Mouse (Mus musculus) hindbrain, embryonic 16.5 days (tissue): ENCODE results near the gene Dyrk2. TPM values are rescaled to one million over a fixed set of nuclear protein-coding genes. Genes with fewer than 3 reads are reported as not detected.
A peak's percentile ranks its signal among the peaks of the same experiment; 100 is the strongest.

Experiments used
- ATAC-seq: fragments of 200-750 bp; cut with Nextera tagmentation; 2 replicates; pipeline ENCODE4 v1.8.0; 2017; ENCODE audit warnings: moderate TSS enrichment, moderate library complexity
- H3K27ac ChIP-seq: fragments of 300-500 bp; sonication (generic); 2 replicates; pipeline ENCODE4 v1.5.1; 2014; ENCODE audit warnings: low read depth, mild to moderate bottlenecking, control low read depth, low read length, moderate library complexity
- H3K27me3 ChIP-seq: fragments of 300-500 bp; sonication (generic); replicated peaks from 2 replicates; pipeline ENCODE4 v1.6.1; 2014; ENCODE audit warnings: low read length; ENCODE audit not compliant: control insufficient read depth, insufficient read depth
- H3K36me3 ChIP-seq: fragments of 300-500 bp; sonication (generic); 2 replicates; pipeline ENCODE4 v1.6.1; 2014; ENCODE audit warnings: mild to moderate bottlenecking, low read length, moderate library complexity, mixed read lengths; ENCODE audit not compliant: control insufficient read depth, insufficient read depth
- H3K4me1 ChIP-seq: fragments of 300-500 bp; sonication (generic); 2 replicates; pipeline ENCODE4 v1.6.1; 2014; ENCODE audit warnings: low read depth, low read length; ENCODE audit not compliant: control insufficient read depth, insufficient read depth
- H3K4me2 ChIP-seq: fragments of 300-500 bp; sonication (generic); 2 replicates; pipeline ENCODE4 v1.6.1; 2014; ENCODE audit warnings: mild to moderate bottlenecking, low read length, control low read depth, moderate library complexity
- H3K4me3 ChIP-seq: fragments of 300-500 bp; sonication (generic); 2 replicates; pipeline ENCODE4 v1.5.1; 2014; ENCODE audit warnings: mild to moderate bottlenecking, low read length, control low read depth, moderate library complexity
- H3K9ac ChIP-seq: fragments of 300-500 bp; sonication (generic); 2 replicates; pipeline ENCODE4 v1.6.1; 2014; ENCODE audit warnings: low read depth, mild to moderate bottlenecking, control low read depth, low read length, moderate library complexity
- H3K9me3 ChIP-seq: fragments of 300-500 bp; sonication (generic); 2 replicates; pipeline ENCODE4 v1.6.1; 2014; ENCODE audit warnings: mild to moderate bottlenecking, low read length, moderate library complexity; ENCODE audit not compliant: control insufficient read depth
- WGBS: fragments of 180-500 bp; shearing (Covaris S2); extraction: QIAGEN DNeasy Blood & Tissue Kit; methylation state at CpG from one replicate; pipeline ENCODE4 v1.1.7; 2014; 5-methylcytosine and 5-hydroxymethylcytosine counted together
- polyA plus RNA-seq: library from polyadenylated mRNA; unstranded; fragments of >200 nt; fragmentation: Nextera tagmentation; extraction: Ambion mirVana; gene quantifications from 2 replicates; pipeline ENCODE4 v1.2.1, GENCODE M21; 2015

Gene Dyrk2
- polyA plus RNA-seq, 1 experiment from 2014 or later = 10.1 TPM

DNA sequence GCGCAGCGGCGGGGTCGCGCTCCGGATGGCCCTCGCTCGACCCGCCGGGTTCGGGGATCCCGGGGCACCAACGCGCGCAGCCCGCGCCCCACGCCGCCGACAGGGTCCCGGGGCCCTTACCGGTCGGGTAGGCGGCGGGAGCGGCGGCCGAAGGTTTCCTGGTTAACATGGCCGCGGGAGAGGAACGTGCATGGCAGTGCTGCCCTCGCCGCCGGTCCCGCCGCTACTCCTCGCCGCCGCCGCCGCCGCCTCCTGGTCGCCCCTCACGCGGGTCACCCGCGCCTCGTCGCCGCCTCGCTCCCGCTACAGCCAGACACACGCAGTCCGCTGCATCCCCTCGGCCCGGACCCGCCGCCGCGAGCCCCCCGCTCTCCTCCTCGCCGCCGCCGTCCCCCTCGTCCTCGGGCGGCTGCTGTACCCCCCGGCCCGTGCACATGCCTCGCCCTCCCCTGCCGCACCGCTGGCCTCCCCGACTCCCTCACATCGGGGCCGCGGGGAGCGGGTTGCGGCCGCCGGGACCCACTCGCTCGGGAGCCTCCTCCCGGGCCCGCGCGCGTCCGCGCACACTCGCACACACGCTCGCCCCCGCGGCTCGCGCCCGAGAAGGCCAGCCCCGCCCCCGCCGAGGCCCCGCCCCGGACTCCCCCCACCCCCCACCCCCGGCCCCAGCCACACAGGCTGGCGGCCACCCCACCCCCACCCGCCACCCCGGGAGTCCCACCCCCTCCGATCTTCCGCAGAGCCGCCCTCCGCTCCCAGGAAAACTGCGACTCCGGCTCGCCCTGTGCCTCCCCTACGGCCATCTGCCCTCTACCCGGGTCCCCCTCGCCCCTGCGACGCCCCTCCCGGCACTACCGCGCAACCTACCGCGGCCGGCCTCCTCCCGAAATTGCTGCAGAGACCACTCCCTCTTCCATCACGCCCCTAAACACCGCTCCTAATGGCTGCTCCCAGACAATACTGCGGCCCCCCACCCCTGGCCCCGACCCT lies 1.1 kb downstream of the Dyrk2 start:
- Histone ChIP-seq H3K27ac (peak overlapping the region; percentile 97), H3K9ac (peak overlapping the region; percentile 99), H3K4me2 (peak overlapping the region; percentile 74), H3K4me3 (peak overlapping the region; percentile 69), H3K36me3 (no peaks in the 10 kb centered on the region), H3K4me1 (peaks cover 27% of the 10 kb centered on the region), H3K9me3 (no peaks in the 10 kb centered on the region), H3K27me3 (no peaks in the 10 kb centered on the region)
- peak; percentile 90 for ATAC-seq
- under 1% methylated on average over 46 of the region's 130 CpGs for WGBS

DNA sequence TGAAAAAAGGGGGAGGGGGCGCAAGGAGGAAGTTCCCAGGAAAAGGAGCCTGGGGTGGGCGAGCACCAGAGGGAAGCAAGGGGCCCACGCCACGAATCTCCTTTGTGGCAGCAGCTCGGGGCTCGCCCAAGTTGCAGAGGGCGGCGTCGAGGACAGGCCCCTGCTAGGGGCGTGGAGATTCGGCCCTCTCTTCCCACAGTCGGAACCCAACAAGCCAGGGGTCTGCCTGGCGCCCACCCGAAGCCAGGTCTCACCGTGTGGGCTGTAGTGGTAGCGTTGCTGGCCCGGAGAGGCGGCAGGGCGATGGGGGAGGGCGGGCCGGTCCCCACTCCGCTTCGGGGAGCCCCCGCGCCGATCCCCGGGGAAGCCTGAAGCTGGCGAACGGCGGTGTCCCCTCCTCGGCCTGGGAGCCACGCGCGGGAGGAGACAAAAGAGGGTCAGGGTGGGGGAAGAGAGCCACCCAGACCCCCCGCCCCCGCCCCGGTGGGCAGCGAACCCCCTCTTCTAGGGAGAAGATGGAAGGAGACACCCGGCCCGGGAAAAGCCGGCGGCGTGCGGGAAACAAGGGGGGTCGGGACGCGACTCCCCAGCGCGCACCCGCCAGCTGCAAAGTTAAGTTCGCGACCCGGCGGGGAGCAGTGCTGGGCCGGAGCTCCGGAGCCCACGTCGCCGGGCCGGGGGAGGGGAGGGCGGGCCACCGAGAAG lies 2.0 kb downstream of the Dyrk2 start:
- under 1% methylated on average over 54 of the region's 62 CpGs for WGBS
- H3K9me3 ChIP-seq = no peaks in the 10 kb centered on the region
- H3K9ac ChIP-seq = peak overlapping the region; percentile 99
- peak; percentile 18 for ATAC-seq
- peak overlapping the region; percentile 60 for H3K4me2 ChIP-seq
- peaks cover 27% of the 10 kb centered on the region for H3K4me1 ChIP-seq
- H3K4me3 ChIP-seq = peak overlapping the region; percentile 69
- no peaks in the 10 kb centered on the region for H3K27me3 ChIP-seq
- peak overlapping the region; percentile 97 for H3K27ac ChIP-seq
- no peaks in the 10 kb centered on the region for H3K36me3 ChIP-seq

DNA sequence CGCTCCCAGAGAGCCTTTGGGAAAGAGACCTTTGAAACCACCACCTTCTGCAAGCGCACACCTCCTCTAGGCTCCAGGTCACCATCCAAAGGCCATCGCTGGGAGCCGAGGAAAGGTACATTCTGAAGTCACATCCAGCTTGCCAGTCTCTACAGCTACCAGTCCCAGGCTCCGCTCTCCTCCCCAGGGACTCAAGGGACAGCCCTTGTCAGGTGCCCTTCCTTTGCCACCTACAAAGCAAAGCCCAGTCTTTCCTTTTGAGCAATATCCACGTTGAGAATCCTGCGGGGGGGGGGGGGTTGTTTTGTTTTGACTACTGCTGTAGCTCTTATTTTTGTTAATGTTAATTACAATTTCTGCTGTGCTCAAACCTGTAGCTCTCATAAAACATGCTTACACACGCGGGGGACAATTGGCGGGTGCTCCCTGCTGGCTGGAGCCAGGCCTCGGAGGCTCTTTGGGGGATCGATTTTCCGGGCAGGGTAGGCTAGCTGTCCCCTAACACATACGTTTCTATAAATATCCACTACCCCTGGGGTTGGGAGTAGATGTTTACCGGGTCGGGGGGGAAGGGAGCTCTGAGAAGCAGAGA lies 2.6 kb downstream of the Dyrk2 start:
- Histone ChIP-seq H3K4me1 (peaks cover 27% of the 10 kb centered on the region), H3K4me3 (peak overlapping the region; percentile 69), H3K9me3 (no peaks in the 10 kb centered on the region), H3K27ac (peak overlapping the region; percentile 97), H3K36me3 (no peaks in the 10 kb centered on the region), H3K27me3 (no peaks in the 10 kb centered on the region), H3K9ac (peak overlapping the region; percentile 99), H3K4me2 (peak overlapping the region; percentile 60)
- 9% methylated on average over 16 of the region's 16 CpGs for WGBS
- ATAC-seq = peak; percentile 3; the same call in 1 of the 2 replicates

DNA sequence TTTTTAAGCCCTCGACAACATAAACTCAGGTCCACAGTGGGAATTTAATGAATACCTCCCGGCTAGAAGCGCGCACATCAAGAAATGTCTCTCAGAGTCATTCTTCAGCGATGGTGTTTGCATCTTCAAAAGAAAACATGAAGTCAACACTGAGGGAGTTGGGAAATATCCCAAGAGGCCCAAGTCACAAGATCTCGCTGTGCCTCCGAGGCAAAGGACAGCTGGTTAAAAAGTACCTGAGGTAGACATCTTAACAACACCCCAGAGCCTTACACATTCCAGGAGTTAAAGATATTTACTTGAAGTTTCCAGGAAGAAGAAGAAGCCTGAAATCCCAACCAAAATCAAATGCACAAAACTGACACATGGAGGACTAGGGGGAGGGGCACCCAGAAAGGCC lies 5.0 kb downstream of the Dyrk2 start:
- H3K27me3 ChIP-seq = no peaks in the 10 kb centered on the region
- H3K4me1 ChIP-seq = peaks cover 19% of the 10 kb centered on the region
- peaks cover 13% of the 10 kb centered on the region for H3K9me3 ChIP-seq
- peaks cover 16% of the 10 kb centered on the region for H3K36me3 ChIP-seq
- no peak overlapping the region for H3K4me3 ChIP-seq
- no peak overlapping the region for H3K27ac ChIP-seq
- H3K4me2 ChIP-seq = no peak overlapping the region
- no peak for ATAC-seq
- H3K9ac ChIP-seq = no peak overlapping the region
- 92% methylated on average over 7 of the region's 7 CpGs for WGBS

DNA sequence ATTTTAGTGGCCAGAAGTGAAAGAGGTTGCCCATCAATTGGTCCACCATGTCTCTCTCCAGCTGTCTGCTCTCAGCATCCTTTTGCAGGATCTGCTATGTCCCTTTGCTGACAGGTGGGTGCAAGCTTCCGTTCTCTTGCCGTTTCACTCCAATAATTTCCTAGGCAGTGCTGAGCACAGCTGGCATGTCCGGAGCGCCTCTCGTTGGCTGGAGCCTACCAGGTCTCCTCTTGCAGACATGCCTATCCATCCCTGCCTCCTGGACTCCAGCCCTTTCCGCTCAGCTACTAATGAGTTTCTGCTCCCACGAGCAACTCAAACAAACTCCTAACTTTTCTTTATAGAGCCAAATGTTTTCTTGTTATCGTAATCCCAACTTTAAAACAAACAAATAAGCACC lies 6.4 kb downstream of the Dyrk2 start:
- no peak for ATAC-seq
- H3K27me3 ChIP-seq = no peaks in the 10 kb centered on the region
- H3K9ac ChIP-seq = no peak overlapping the region
- no peak overlapping the region for H3K4me2 ChIP-seq
- 77% methylated on average over 8 of the region's 8 CpGs for WGBS
- peaks cover 16% of the 10 kb centered on the region for H3K9me3 ChIP-seq
- H3K27ac ChIP-seq = no peak overlapping the region
- H3K36me3 ChIP-seq = peaks cover 28% of the 10 kb centered on the region
- no peak overlapping the region for H3K4me3 ChIP-seq
- peaks cover 19% of the 10 kb centered on the region for H3K4me1 ChIP-seq

DNA sequence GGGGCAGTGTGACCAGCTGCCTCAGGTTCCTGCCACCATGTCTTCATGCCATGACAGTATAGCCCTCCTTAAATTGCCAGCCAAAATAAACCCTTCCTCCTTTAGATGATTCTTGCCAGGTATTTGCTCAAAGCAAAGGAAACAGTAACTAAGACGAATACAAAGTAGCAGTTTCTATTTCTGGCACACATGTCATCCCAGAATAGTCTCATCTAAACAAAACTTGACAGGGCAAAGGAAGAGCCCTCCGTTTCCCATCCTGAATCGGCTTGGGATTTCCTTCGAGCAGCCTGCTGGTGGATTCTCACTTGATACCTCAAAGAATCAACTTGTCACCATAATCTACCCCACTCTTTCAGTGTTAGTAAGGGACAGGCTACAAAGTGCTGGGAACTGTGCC lies 7.8 kb downstream of the Dyrk2 start:
- Histone ChIP-seq H3K36me3 (peaks cover 34% of the 10 kb centered on the region), H3K9ac (no peak overlapping the region), H3K4me2 (no peak overlapping the region), H3K4me3 (no peak overlapping the region), H3K4me1 (peaks cover 17% of the 10 kb centered on the region), H3K27ac (no peak overlapping the region), H3K27me3 (no peaks in the 10 kb centered on the region), H3K9me3 (peaks cover 16% of the 10 kb centered on the region)
- ATAC-seq = no peak
- 88% methylated on average over 4 of the region's 4 CpGs for WGBS

DNA sequence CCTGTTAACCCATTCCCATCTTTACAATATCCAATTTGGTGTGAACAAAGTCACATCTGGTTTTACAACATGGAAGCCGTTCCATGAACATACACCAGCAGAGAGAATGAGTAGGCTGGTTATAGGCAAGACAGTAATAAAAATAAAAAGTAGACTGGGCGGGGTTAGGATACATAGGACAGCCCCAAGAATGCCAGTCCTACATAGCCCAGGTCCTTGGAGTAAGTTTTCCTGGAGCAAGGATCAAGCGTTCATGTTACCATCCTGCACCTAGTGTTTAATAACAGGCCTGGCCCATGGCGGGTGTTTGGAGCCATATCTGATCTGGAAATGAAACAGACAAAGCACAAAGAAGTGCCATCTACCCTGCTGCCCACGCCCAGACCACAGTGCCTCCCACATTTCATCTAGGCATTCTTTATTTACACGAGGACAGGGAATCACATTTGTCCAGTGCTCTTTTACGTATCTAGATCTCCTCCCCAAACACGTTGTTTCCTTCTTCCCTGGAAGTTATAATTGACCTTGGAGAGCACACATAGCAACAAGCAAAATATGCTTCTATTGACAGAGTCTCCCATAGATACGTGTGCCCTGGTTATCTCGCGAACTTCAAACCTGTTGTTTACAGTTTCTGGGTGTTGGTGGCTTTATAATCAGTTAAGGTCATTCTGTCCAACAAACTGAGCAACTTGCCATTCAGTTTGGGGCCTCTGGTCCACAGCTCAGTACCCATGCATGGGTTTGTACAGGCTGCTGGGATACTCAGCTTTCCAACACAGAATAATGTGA lies 8.6 kb downstream of the Dyrk2 start:
- H3K36me3 ChIP-seq = peaks cover 34% of the 10 kb centered on the region
- no peak overlapping the region for H3K9ac ChIP-seq
- H3K9me3 ChIP-seq = peaks cover 16% of the 10 kb centered on the region
- WGBS = 94% methylated on average over 11 of the region's 11 CpGs
- no peaks in the 10 kb centered on the region for H3K27me3 ChIP-seq
- H3K27ac ChIP-seq = no peak overlapping the region
- peaks cover 9% of the 10 kb centered on the region for H3K4me1 ChIP-seq
- no peak overlapping the region for H3K4me2 ChIP-seq
- no peak overlapping the region for H3K4me3 ChIP-seq
- no peak for ATAC-seq

DNA sequence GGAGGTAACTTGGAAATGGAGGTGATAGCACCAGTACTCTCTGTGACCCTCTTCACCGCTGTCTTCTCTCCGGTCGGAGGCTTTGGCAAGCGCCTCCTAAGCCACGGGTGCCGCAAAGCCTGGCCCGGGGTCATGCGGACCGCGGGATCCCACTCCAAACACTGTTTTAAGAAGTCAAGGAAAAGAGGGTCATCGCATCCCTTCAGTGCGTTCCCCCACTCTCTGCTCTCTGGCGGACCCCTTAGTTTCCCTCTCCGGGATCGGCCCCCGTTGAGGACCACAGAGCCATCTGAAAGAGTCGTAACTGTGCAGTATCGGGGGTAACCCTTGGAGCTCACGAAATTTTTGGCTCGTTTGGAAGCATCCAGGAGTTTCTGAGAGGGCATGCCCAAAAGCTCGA lies 10.4 kb downstream of the Dyrk2 start:
- Histone ChIP-seq H3K4me3 (no peak overlapping the region), H3K4me1 (no peaks in the 10 kb centered on the region), H3K36me3 (peaks cover 36% of the 10 kb centered on the region), H3K9me3 (peaks cover 16% of the 10 kb centered on the region), H3K27ac (no peak overlapping the region), H3K9ac (no peak overlapping the region), H3K27me3 (no peaks in the 10 kb centered on the region), H3K4me2 (no peak overlapping the region)
- no peak for ATAC-seq
- 98% methylated on average over 21 of the region's 21 CpGs for WGBS
